Mouse (Mus musculus) testis, adult 2 months (tissue): ENCODE measurements around the gene Ube2g2. TPM values are rescaled to one million over a fixed set of nuclear protein-coding genes. Genes with fewer than 3 reads are reported as not detected.

Experiments
- H3K27ac ChIP-seq: fragments of 200-500 bp; 2 replicates; pipeline ENCODE4 v1.5.1; 2012; ENCODE audit warnings: low read depth, low read length; ENCODE audit not compliant: control insufficient read depth, insufficient read depth
- H3K27me3 ChIP-seq: fragments of 200-500 bp; 2 replicates; pipeline ENCODE4 v1.6.1; 2012; ENCODE audit warnings: mild to moderate bottlenecking, low read length, moderate library complexity; ENCODE audit not compliant: control insufficient read depth, insufficient read depth
- H3K36me3 ChIP-seq: fragments of 200-500 bp; 2 replicates; pipeline ENCODE4 v1.6.1; 2012; ENCODE audit warnings: mild to moderate bottlenecking, low read length; ENCODE audit not compliant: control insufficient read depth, insufficient read depth
- H3K4me1 ChIP-seq: fragments of 200-500 bp; 2 replicates; pipeline ENCODE4 v1.6.1; 2012; ENCODE audit warnings: low read length; ENCODE audit not compliant: control insufficient read depth, insufficient read depth
- H3K4me3 ChIP-seq: fragments of 200-500 bp; 2 replicates; pipeline ENCODE4 v1.5.1; 2012; ENCODE audit warnings: low read depth, mild to moderate bottlenecking, low read length, moderate library complexity, mixed read lengths; ENCODE audit not compliant: control insufficient read depth
- CTCF ChIP-seq: fragments of 200-500 bp; IDR thresholded peaks from 2 replicates; pipeline ENCODE4 v1.5.1; 2012; ENCODE audit warnings: low read depth, mild to moderate bottlenecking, inconsistent platforms, low read length, moderate library complexity; ENCODE audit not compliant: control insufficient read depth, insufficient read depth, insufficient replicate concordance
- POLR2A ChIP-seq: fragments of 200-500 bp; IDR thresholded peaks from 2 replicates; pipeline ENCODE4 v1.6.1; 2012; ENCODE audit warnings: low read depth, mild to moderate bottlenecking, inconsistent platforms, low read length, moderate library complexity; ENCODE audit not compliant: control insufficient read depth
- polyA plus RNA-seq: library from polyadenylated mRNA; depleted of rRNA; stranded (reverse); fragments of >200 nt; gene quantifications from 2 replicates; pipeline ENCODE4 v1.2.3, GENCODE M21; 2012

The Ube2g2 gene
- polyA plus RNA-seq, 1 experiment, result 66.1 TPM

DNA sequence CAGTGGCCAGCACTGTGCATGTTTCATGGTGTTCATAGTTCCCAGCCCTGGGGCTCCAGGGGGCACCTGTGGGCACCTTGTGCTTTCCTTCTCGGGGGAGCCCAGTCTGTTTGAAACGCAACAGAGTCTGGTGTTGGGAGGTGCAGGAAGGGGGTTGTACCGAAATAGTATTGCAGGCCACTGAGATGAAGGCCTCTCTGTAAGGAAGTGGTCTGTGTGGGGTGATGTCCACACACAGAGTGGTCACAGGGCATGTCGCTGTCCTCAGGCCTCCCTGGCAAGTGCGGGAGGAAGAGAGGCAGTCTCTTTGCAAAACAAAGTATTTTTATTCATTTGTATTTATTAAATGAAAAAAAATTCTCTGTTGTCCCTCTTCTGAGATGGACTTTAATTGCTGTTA lies 23.5 kb downstream of the Ube2g2 start:
- Histone ChIP-seq H3K36me3 (no peaks in the 10 kb centered on the region; the same call in none of the 2 replicates), H3K4me1 (no peaks in the 10 kb centered on the region; the same call in 1 of the 2 replicates), H3K27ac (no peak overlapping the region), H3K27me3 (no peaks in the 10 kb centered on the region), H3K4me3 (no peak overlapping the region)
- TF ChIP-seq CTCF, result no peak
- no peak for TF ChIP-seq POLR2A

DNA sequence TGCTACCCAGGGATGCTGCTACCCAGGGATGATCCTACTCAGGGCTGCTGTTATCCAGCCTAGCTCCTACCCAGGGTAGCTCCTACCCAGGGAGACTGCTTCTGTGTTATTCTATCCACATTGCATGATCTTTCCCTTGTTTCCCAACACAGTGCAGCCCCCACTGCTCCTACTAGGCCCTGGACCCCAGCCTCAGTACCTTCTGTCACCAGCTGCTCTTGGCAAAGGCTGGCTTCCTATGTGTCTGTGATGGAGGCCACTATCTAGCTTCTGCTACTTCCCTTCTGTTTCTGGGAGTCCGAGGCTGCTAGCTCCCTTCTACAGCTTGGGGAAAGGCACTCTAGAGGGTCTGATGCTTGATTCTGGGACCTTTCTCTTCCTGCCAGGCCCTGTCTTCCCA lies 25.4 kb downstream of the Ube2g2 start:
- H3K27ac ChIP-seq, result no peak overlapping the region
- TF ChIP-seq POLR2A (no peak), CTCF (no peak)
- no peak overlapping the region for H3K4me3 ChIP-seq
- H3K4me1 ChIP-seq, result no peaks in the 10 kb centered on the region; the same call in 1 of the 2 replicates
- no peaks in the 10 kb centered on the region for H3K36me3 ChIP-seq
- H3K27me3 ChIP-seq, result no peaks in the 10 kb centered on the region

DNA sequence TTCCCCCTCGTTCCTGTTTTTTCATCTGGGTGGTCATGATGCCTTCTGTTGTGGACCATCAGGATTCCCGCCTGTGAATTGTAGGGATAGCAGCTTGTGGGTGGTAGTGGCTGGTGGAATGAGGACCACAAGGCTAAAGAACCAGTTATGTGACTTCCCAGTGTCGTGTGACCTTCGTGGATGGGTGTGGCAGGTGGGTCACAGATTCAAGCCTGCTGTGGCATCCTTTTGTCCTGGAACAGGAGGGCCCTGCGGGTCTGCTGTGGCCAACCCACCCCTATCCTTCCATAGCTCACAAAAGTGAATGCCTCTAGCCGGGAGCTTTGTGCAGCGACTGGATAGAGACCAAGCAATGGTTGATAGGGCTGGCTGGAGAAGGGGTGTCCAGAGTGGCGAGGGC lies 25.8 kb downstream of the Ube2g2 start:
- no peak for TF ChIP-seq CTCF
- TF ChIP-seq POLR2A, result no peak
- no peak overlapping the region for H3K27ac ChIP-seq
- no peaks in the 10 kb centered on the region for H3K27me3 ChIP-seq
- no peaks in the 10 kb centered on the region for H3K36me3 ChIP-seq
- H3K4me3 ChIP-seq, result no peak overlapping the region
- H3K4me1 ChIP-seq, result no peaks in the 10 kb centered on the region; the same call in 1 of the 2 replicates

DNA sequence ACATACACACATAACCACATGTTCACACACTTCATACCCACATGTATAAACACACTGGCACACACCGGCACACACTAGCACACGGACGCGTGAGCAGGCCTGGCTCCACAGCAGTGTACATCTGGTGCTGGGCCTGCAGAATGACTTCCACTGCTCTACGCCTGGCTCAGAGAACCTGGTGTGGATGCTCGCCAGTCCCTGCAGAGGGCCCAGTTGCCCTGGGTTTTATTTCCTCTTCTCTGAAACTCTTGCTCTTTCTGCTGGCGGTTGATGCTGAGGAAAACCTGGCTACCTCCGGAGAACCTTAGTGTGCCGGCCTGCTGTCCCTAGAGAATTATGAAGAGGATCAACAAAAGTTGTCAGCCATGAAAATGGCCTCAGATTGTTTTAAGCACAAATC lies 30.0 kb downstream of the Ube2g2 start:
- Histone ChIP-seq H3K4me3 (no peak overlapping the region), H3K27me3 (no peaks in the 10 kb centered on the region), H3K36me3 (no peaks in the 10 kb centered on the region), H3K4me1 (peaks cover 6% of the 10 kb centered on the region), H3K27ac (no peak overlapping the region)
- TF ChIP-seq POLR2A, result no peak
- no peak for TF ChIP-seq CTCF

DNA sequence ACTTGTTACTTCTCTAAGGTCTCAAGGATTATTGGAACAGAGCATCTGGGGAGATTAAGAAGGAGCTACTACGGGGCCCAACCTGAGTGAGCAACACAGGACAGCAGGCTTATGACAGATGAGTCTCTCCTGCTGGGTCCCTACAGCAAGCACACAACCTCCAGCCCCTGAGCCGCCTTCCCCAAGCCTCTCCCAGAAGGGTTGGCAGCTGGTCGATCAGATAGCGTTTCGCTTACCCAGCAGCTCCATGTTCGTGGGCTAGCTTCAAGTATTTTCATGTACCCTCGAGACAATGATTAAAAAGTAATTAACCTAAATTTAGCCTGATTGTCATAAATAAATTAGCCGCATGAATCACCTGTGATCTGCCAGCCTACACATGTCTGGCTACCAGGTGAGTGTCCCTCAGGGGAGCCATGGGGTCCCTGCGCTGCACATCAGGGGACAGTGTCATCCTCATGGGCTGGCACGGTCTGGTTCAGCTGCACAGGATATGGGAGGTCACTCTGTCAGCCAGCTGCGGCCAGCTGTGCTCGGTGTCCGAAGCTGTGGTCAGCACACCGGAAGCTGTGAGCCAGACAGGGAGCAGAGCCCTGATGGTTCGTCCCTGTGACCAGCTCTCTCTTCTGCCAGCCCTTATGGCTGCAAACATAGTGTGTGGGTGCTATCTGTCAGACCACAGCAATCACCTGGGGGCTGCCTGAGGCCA lies 36.4 kb downstream of the Ube2g2 start:
- Histone ChIP-seq H3K36me3 (no peaks in the 10 kb centered on the region), H3K27me3 (no peaks in the 10 kb centered on the region), H3K4me1 (peaks cover 6% of the 10 kb centered on the region), H3K27ac (no peak overlapping the region), H3K4me3 (no peak overlapping the region)
- no peak for TF ChIP-seq CTCF
- TF ChIP-seq POLR2A, result no peak

DNA sequence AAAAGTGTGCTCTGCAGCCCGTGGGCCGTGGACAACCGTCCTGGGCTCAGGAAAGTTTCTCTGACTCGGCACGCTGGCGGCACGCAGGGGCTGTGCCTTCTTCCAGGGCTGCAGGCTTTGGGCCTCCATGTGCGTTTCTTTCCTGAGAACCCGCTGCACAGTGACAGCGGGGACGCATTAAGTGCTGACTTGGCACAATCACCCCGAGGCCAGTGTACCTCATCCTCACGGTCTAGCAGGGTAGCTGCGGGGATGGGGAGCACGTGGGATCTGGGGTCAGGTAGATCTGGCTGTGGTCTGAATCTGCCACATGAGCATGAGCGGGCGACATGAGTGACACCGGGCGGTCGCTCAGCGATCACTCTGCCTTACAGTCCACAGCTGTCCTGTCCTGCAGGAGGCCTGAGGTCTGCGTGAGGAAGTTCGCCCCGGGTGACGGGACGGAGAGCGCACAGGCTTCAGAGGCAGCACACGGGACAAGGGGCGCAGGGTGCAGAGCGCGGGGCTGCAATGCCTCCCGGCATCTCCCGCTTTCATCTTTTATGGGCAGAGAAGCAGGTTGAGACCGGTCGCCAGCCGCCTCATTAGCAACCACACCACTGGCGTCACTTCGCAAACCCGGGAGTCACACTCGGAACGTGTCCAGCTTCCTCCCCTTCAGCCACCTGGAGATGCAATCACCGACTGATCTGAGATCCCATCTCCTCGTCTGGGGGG lies 42.0 kb downstream of the Ube2g2 start:
- no peak for TF ChIP-seq CTCF
- TF ChIP-seq POLR2A, result no peak
- H3K27ac ChIP-seq, result no peak overlapping the region
- H3K27me3 ChIP-seq, result no peaks in the 10 kb centered on the region
- H3K36me3 ChIP-seq, result no peaks in the 10 kb centered on the region
- peaks cover 5% of the 10 kb centered on the region for H3K4me1 ChIP-seq
- H3K4me3 ChIP-seq, result peak overlapping the region; percentile 14

DNA sequence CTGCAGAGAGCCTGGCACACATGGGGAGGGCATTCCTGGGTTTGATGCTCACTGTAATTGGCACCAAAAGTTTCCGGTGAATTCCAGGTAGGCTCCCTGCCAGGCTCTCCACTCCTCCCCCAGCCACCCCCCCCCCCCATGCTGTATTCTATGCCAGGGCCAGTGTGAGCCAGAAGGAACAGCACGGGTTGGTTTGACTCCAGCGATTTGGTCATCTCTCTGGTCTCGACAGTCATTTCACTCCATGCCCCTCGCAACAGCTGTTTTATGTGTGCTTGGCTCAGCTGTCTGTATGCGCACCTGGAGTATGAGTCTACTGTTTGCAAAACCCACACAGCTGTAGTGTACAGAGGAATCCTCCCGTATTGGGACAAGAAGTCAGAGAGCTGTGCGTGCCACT lies 44.3 kb downstream of the Ube2g2 start:
- Histone ChIP-seq H3K27ac (no peak overlapping the region), H3K27me3 (no peaks in the 10 kb centered on the region), H3K4me3 (no peak overlapping the region), H3K4me1 (peaks cover 5% of the 10 kb centered on the region), H3K36me3 (no peaks in the 10 kb centered on the region)
- TF ChIP-seq POLR2A (no peak), CTCF (no peak)
